Mouse (Mus musculus) adrenal gland (tissue): ENCODE measurements at regions not wholly inside any gene's neighbourhood (a gene's known extent, or its start where the extent isn't known, plus 50 kb on each side); places are given as distances from the start of the nearest gene placed in this dataset.

ENCODE experiments used
- intact Hi-C: fragments of 180-260 bp; cut with DNase I; formaldehyde crosslinking; loops from one replicate; pipeline ENCODE4 v1.15.1; 2025

GRCm38 (mm10) chr16:25042669-25043440, 243.8 kb upstream of the Tprg start:
- intact Hi-C loops = no loop called here

- intact Hi-C loops = no loop called here
These were observed 242.0 kb upstream of the Tprg start for GRCm38 (mm10) chr16:25044637-25045036.

- intact Hi-C loops = no loop called here
These were observed 238.9 kb upstream of the Tprg start for GRCm38 (mm10) chr16:25047726-25048125.

- intact Hi-C loops = no loop called here
These were observed 236.6 kb upstream of the Tprg start for GRCm38 (mm10) chr16:25049928-25050510.

GRCm38 (mm10) chr16:25051044-25051443, 235.6 kb upstream of the Tprg start:
- intact Hi-C loops = no loop called here

GRCm38 (mm10) chr16:25052428-25052827, 234.2 kb upstream of the Tprg start:
- intact Hi-C loops = no loop called here

GRCm38 (mm10) chr16:25052917-25053343, 233.7 kb upstream of the Tprg start:
- intact Hi-C loops = no loop called here

- intact Hi-C loops = no loop called here
These were observed 232.3 kb upstream of the Tprg start for GRCm38 (mm10) chr16:25054304-25054703.

- intact Hi-C loops = loop anchor here (5.0 kb wide), 1 partner anchor 143 kb away; no protein-coding TSS in a partner anchor
These were observed 231.2 kb upstream of the Tprg start for GRCm38 (mm10) chr16:25055376-25055775.

GRCm38 (mm10) chr16:25058051-25058747, 228.4 kb upstream of the Tprg start:
- intact Hi-C loops = loop anchor here (5.0 kb wide), 1 partner anchor 146 kb away; no protein-coding TSS in a partner anchor

GRCm38 (mm10) chr16:25058812-25059501, 227.7 kb upstream of the Tprg start:
- intact Hi-C loops = loop anchor here (5.0 kb wide), 1 partner anchor 147 kb away; no protein-coding TSS in a partner anchor

GRCm38 (mm10) chr16:25059504-25059992, 227.1 kb upstream of the Tprg start:
- intact Hi-C loops = loop anchor here (5.0 kb wide), 1 partner anchor 147 kb away; no protein-coding TSS in a partner anchor

GRCm38 (mm10) chr16:25060266-25060665, 226.4 kb upstream of the Tprg start:
- intact Hi-C loops = loop anchor here (5.0 to 10.0 kb wide), 2 partner anchors 575 to 668 kb away; partner anchors contain the start of gene Lpp

- intact Hi-C loops = loop anchor here (5.0 to 10.0 kb wide), 2 partner anchors 577 to 669 kb away; partner anchors contain the start of gene Lpp
These were observed 225.0 kb upstream of the Tprg start for GRCm38 (mm10) chr16:25061631-25062030.

- intact Hi-C loops = loop anchor here (1.0 to 10.0 kb wide), 3 partner anchors 579 to 1081 kb away; partner anchors contain the start of gene Lpp
These were observed 222.6 kb upstream of the Tprg start for GRCm38 (mm10) chr16:25063981-25064380.

GRCm38 (mm10) chr16:25064538-25064937, 222.1 kb upstream of the Tprg start:
- intact Hi-C loops = loop anchor here (1.0 to 10.0 kb wide), 3 partner anchors 580 to 1081 kb away; partner anchors contain the start of gene Lpp

- intact Hi-C loops = loop anchor here (2.0 to 10.0 kb wide), 3 partner anchors 194 to 582 kb away; no protein-coding TSS in a partner anchor
These were observed 219.8 kb upstream of the Tprg start for GRCm38 (mm10) chr16:25066822-25067221.

GRCm38 (mm10) chr16:25067276-25068249, 219.1 kb upstream of the Tprg start:
- intact Hi-C loops = loop anchor here (2.0 to 10.0 kb wide), 3 partner anchors 193 to 583 kb away; no protein-coding TSS in a partner anchor

GRCm38 (mm10) chr16:25080811-25081210, 205.8 kb upstream of the Tprg start:
- intact Hi-C loops = no loop called here
